Mouse (Mus musculus) stomach, embryonic 15.5 days (tissue): ENCODE measurements around the gene Rnf151. TPM values are rescaled to one million over a fixed set of nuclear protein-coding genes. Genes with fewer than 3 reads are reported as not detected.
A peak's percentile ranks its signal among the peaks of the same experiment; 100 is the strongest.
"Not testable (repeated sequence)": the region's sequence is repeated elsewhere in the genome, so short reads cannot be mapped to it uniquely, and the experiment has no call there.

Experiments
- ATAC-seq: fragments of 200-750 bp; cut with Nextera tagmentation; 2 replicates; pipeline ENCODE4 v1.8.0; 2017; ENCODE audit warnings: low read depth, moderate number of reproducible peaks, moderate TSS enrichment; ENCODE audit not compliant: insufficient read depth, low FRiP score
- H3K27ac ChIP-seq: fragments of 300-500 bp; sonication (generic); 2 replicates; pipeline ENCODE4 v1.5.1; 2015; ENCODE audit warnings: mild to moderate bottlenecking, inconsistent platforms
- H3K27me3 ChIP-seq: fragments of 300-500 bp; sonication (generic); replicated peaks from 2 replicates; pipeline ENCODE4 v1.6.1; 2015; ENCODE audit warnings: inconsistent platforms
- H3K36me3 ChIP-seq: fragments of 300-500 bp; sonication (generic); 2 replicates; pipeline ENCODE4 v1.6.1; 2015; ENCODE audit warnings: inconsistent platforms
- H3K4me1 ChIP-seq: fragments of 300-500 bp; sonication (generic); 2 replicates; pipeline ENCODE4 v1.6.1; 2015; ENCODE audit warnings: inconsistent platforms
- H3K4me2 ChIP-seq: fragments of 300-500 bp; sonication (generic); 2 replicates; pipeline ENCODE4 v1.6.1; 2015; ENCODE audit warnings: mild to moderate bottlenecking, inconsistent platforms
- H3K4me3 ChIP-seq: fragments of 300-500 bp; sonication (generic); replicated peaks from 2 replicates; pipeline ENCODE4 v1.5.1; 2015; ENCODE audit warnings: inconsistent platforms
- H3K9ac ChIP-seq: fragments of 300-500 bp; sonication (generic); 2 replicates; pipeline ENCODE4 v1.6.1; 2015; ENCODE audit warnings: inconsistent platforms
- H3K9me3 ChIP-seq: fragments of 300-500 bp; sonication (generic); 2 replicates; pipeline ENCODE4 v1.6.1; 2016; ENCODE audit warnings: inconsistent platforms
- WGBS: fragments of 180-500 bp; shearing (Covaris S2); methylation state at CpG from one replicate; pipeline ENCODE4 v1.1.7; 2015; 5-methylcytosine and 5-hydroxymethylcytosine counted together
- polyA plus RNA-seq: library from polyadenylated mRNA; unstranded; fragments of >200 nt; fragmentation: Nextera tagmentation; extraction: Ambion mirVana; gene quantifications from 2 replicates; pipeline ENCODE4 v1.2.1, GENCODE M21; 2015

Rnf151 gene
- polyA plus RNA-seq, 1 experiment from 2014 or later, result not detected

DNA sequence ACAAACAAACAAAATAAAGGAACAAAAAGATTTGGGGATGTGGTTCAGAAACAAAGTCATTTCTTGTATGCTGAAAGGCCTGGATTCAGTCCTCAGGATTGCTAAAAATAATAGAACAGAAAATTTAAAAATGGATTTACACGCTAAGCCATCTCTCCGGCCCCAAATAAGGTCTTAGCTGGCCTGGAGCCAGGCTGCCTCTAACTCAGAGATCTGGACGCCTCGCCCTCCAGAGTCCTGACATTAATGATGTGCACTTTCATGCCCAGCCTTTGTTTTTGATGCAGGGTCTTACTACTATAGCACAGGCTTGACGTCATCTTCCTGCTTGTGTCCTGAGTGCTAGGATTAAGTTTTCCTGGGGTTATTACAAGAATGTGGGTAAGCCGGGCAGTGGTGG is 11.2 kb upstream of the Rnf151 start:
- ATAC-seq, result no peak
- H3K36me3 ChIP-seq, result no peaks in the 10 kb centered on the region
- no peak overlapping the region for H3K4me3 ChIP-seq
- no peak overlapping the region for H3K4me2 ChIP-seq
- no peaks in the 10 kb centered on the region for H3K4me1 ChIP-seq
- no peaks in the 10 kb centered on the region for H3K9me3 ChIP-seq
- H3K27ac ChIP-seq, result no peak overlapping the region
- WGBS, result 56% methylated on average over 6 of the region's 6 CpGs
- H3K27me3 ChIP-seq, result no peaks in the 10 kb centered on the region
- H3K9ac ChIP-seq, result no peak overlapping the region

DNA sequence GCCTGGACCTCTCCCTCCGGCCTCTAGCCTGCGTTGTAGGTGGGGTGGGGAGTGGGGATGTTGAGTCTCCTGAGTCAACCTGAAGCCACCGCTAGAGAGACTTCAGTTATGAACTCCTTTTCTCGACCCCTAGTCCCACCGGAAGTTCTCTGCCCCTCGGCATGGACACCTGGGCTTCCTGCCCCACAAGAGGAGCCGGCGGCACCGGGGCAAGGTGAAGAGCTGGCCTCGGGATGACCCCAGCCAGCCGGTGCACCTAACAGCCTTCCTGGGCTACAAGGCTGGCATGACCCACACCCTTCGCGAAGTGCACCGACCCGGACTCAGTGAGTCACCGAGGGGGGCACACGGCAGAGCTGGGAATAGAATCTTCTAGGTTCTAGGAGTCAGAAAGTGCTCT is 10.3 kb upstream of the Rnf151 start:
- 69% methylated on average over 17 of the region's 17 CpGs for WGBS
- Histone ChIP-seq H3K4me3 (no peak overlapping the region), H3K9me3 (no peaks in the 10 kb centered on the region), H3K36me3 (no peaks in the 10 kb centered on the region), H3K4me1 (peaks cover 2% of the 10 kb centered on the region), H3K9ac (no peak overlapping the region), H3K27ac (no peak overlapping the region), H3K4me2 (no peak overlapping the region), H3K27me3 (no peaks in the 10 kb centered on the region)
- ATAC-seq, result no peak

DNA sequence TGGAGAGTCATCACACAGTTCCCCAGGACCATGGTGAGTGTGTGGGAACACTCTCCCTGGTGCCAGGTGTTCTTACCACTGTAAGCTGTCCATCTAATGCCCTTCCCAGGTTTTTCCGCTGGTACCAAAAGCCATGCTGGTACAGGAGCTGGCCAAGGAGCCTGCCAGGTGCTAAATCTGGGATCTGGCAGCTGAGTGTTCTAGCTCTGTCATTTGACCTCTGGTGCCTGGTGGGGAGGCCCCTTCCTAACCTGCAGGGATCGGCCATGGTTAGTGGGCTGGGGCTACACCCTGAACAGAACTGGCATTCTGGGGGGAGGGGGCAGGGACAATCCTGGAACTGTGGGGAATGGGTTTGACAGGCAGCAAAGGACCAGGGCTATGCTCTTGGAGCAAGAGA is 9.8 kb upstream of the Rnf151 start, which contains the start of gene Rpl3l:
Gene Rpl3l, plus strand, starts transcription at position 203 of the 400 bp plus-strand sequence.
- Histone ChIP-seq H3K27me3 (no peaks in the 10 kb centered on the region), H3K4me2 (no peak within 1 kb of the TSS), H3K4me3 (no peak within 1 kb of the TSS), H3K4me1 (peaks cover 6% of the 10 kb centered on the region), H3K9me3 (no peaks in the 10 kb centered on the region), H3K27ac (no peak within 1 kb of the TSS), H3K36me3 (0 out of 2 replicates have a peak, but pooled peaks cover 2% of the 10 kb centered on the region), H3K9ac (no peak within 1 kb of the TSS)
- WGBS, result 63% methylated on average over 2 of the region's 2 CpGs
- no peak for ATAC-seq

DNA sequence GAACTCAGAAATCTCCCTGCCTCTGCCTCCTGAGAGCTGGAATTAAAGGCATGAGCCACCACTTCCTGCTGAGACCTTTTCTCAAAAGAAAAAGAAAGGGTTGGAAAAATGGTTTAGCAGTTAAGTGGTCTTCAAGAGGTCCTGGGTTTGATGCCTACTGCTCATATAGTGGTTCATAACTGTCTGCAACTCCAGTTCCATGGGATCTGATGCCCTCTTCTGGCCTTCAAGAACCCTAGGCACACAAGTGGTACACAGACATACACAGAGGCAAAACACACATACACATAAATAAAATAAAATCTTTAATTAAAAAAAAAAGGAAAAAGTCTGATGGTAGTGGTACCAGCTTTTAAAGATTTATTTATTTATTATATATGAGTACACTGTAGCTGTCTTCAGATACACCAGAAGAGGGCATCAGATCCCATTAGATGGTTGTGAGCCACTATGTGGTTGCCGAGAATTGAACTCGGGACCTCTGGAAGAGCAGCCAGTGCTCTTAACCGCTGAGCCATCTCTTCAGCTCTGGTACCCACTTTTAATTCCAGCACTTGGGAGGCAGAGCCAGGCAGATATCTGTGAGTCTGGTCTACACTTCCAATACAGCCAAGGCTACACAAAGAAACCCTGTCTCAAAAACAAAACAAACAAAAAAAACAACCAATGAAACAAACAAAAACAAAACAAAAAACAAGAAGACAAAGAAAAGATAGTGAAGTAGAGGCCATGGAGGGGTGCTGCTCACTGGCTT is 8.0 kb upstream of the Rnf151 start:
- no peaks in the 10 kb centered on the region for H3K27me3 ChIP-seq
- H3K36me3 ChIP-seq, result peaks cover 14% of the 10 kb centered on the region
- H3K27ac ChIP-seq, result no peak overlapping the region
- H3K4me2 ChIP-seq, result no peak overlapping the region
- ATAC-seq, result no peak
- no peaks in the 10 kb centered on the region for H3K9me3 ChIP-seq
- WGBS, result 76% methylated on average over 3 of the region's 3 CpGs
- peaks cover 20% of the 10 kb centered on the region for H3K4me1 ChIP-seq
- H3K9ac ChIP-seq, result no peak overlapping the region
- no peak overlapping the region for H3K4me3 ChIP-seq

DNA sequence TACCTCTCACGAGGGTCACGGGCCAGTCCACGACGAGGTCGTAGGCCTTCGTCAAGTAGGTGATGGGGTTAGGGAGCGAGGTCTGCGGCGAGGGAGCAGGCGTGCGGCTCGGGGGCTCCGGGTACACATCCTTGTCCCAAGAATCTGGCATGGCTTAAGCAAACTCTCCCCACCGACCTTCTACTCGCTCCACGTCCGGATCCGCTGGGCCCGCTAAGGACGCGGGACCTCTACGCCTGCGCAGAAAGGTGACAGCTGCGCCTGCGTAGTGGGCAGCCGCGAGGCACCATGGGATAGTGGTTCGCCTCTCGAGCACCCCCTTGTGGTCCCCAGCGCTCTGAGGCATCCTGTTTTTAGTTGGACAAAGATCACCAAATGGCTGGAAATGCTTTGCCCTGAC is 6.3 kb upstream of the Rnf151 start, which contains the start of gene Ndufb10:
Gene Ndufb10, minus strand, starts transcription at position 295 of the 400 bp plus-strand sequence.
- ATAC-seq, result peak; percentile 73
- peak within 1 kb of the TSS; percentile 77 for H3K9ac ChIP-seq

DNA sequence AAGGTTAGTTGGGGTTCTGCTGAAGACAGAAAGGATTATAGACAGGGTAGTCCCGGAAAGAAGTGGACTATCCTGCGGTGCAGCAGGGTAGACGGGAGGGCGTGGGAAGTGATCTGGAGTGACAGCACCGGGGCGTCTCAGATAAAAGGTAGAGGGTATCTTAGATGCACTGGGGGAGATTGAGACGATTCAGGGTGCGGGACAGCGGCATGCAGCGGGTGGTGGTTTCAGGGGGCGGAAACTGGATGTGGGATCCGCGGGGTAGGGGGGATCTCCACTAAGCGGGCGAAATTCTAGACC is 6.0 kb upstream of the Rnf151 start:
- H3K9me3 ChIP-seq, result no peaks in the 10 kb centered on the region
- peak overlapping the region; percentile 86 for H3K4me3 ChIP-seq
- no peaks in the 10 kb centered on the region for H3K27me3 ChIP-seq
- peak overlapping the region; percentile 90 for H3K27ac ChIP-seq
- peaks cover 14% of the 10 kb centered on the region for H3K36me3 ChIP-seq
- H3K4me1 ChIP-seq, result peaks cover 20% of the 10 kb centered on the region
- peak; percentile 3; the same call in 1 of the 2 replicates for ATAC-seq
- 0% methylated on average over 15 of the region's 15 CpGs for WGBS
- peak overlapping the region; percentile 80 for H3K4me2 ChIP-seq
- peak overlapping the region; percentile 77 for H3K9ac ChIP-seq

More for the DNA sequence above, 6.3 kb upstream of the Rnf151 start, which contains the start of gene Ndufb10:
- peak within 1 kb of the TSS; percentile 90 for H3K27ac ChIP-seq
- peaks cover 14% of the 10 kb centered on the region for H3K36me3 ChIP-seq
- H3K4me2 ChIP-seq, result peak within 1 kb of the TSS; percentile 80
- H3K4me1 ChIP-seq, result peaks cover 20% of the 10 kb centered on the region
- WGBS, result under 1% methylated on average over 30 of the region's 30 CpGs
- H3K27me3 ChIP-seq, result no peaks in the 10 kb centered on the region
- peak within 1 kb of the TSS; percentile 86 for H3K4me3 ChIP-seq
- no peaks in the 10 kb centered on the region for H3K9me3 ChIP-seq

DNA sequence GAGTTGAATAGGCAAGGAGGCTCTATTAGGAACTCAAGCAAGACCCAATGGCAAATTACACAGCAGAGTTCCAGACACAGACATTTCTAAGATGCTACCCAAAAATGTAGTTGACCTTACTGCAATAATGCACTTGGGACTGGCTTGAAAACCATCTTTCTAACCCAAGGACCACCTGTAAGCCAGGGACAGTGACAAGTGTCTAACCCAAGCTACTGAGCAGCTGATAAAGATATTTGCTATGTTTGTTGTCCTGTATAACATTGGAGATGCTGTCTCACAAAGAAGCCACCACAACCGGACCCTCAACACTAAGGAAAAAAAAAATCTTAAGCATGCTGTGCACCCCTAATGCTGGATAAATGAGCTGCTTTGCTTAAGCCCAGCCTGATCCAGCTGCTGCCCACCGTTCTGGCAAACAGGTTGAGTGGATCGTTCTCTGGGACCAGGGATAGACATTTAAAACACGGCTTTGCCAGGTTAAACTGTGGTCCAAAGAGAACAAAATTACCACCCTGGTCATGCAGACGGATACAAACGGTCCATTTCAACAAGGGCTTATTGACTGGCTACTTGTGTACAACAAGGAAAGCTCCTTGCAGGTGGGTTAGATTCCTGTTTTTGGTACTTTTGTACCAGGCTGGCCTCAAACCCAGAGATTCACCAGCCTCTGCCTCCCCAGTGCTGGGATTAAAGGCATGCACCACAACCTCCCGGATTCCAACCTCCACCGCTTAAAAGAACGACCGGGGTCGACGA is 5.4 kb upstream of the Rnf151 start:
- Histone ChIP-seq H3K4me2 (peak overlapping the region; percentile 80), H3K36me3 (peaks cover 18% of the 10 kb centered on the region), H3K4me1 (peaks cover 20% of the 10 kb centered on the region), H3K9ac (peak overlapping the region; percentile 77), H3K4me3 (peak overlapping the region; percentile 86), H3K9me3 (no peaks in the 10 kb centered on the region), H3K27me3 (no peaks in the 10 kb centered on the region), H3K27ac (peak overlapping the region; percentile 90)
- WGBS, result 2% methylated on average over 12 of the region's 12 CpGs
- no peak for ATAC-seq

DNA sequence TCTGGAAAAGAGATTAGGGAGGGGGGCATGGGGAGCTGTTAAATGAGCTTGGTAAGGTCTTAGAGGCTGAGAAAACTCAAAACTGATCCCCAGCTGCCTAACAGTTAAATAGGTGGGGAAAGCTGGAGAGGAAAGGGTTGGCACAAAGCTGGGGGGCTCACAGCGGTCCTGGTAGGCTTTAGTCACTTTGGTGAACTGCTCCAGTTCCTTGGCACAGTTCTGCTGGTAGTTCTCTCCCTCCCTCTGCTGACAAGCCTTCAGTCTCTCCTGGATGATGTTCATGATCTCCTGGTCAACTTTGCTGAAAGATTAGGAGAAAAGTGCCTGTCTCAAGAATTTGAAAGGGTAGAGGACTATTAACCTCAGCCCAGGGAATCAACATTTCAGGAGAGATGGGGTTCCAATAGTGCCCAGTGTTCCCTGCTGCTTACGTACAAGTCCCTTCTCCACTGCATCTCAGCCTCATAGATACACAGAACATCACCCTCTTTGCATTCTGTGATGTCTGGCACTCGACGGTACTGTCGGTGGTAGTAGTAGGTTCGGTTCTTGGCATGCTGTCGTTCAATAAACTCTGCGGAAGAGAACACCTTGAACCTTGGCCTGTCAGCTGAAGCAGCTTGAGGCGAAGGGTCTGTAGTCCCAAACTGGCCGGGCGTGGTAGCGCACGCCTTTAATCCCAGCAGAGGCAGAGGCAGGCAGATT is 4.5 kb upstream of the Rnf151 start:
- H3K27ac ChIP-seq, result peak overlapping the region; percentile 90; the same call in 1 of the 2 replicates
- WGBS, result 30% methylated on average over 13 of the region's 13 CpGs
- no peaks in the 10 kb centered on the region for H3K27me3 ChIP-seq
- peak overlapping the region; percentile 80 for H3K4me2 ChIP-seq
- no peak overlapping the region for H3K9ac ChIP-seq
- peaks cover 19% of the 10 kb centered on the region for H3K36me3 ChIP-seq
- H3K4me1 ChIP-seq, result peaks cover 20% of the 10 kb centered on the region
- no peaks in the 10 kb centered on the region for H3K9me3 ChIP-seq
- peak overlapping the region; percentile 86; the same call in 1 of the 2 replicates for H3K4me3 ChIP-seq
- no peak for ATAC-seq

DNA sequence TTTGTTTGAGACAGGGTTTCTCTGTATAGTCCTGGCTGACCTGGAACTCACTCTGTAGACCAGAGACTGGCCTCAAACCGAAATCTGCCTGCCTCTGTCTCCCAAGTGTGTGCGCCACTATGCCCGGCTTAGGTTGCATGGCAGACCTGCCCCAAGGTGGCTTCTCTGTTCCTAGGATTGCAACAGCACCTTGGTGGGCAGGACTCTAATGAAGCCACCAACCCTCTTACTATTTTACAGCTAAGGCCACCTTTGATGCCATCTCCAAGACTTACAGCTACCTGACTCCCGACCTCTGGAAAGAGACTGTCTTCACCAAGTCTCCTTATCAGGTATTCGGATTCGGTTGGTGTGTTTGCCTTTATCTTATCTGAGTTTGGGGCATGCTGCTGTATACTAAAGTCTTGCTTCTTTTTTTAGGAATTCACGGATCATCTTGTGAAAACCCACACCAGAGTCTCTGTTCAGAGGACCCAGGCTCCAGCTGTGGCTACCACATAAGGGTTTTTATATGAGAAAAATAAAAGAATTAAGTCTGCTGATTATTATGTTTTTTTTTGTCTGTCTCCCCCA is 3.6 kb upstream of the Rnf151 start:
- peaks cover 19% of the 10 kb centered on the region for H3K36me3 ChIP-seq
- H3K4me2 ChIP-seq, result peak overlapping the region; percentile 80
- ATAC-seq, H3K27me3 ChIP-seq, H3K9me3 ChIP-seq: not testable (repeated sequence)
- H3K9ac ChIP-seq, result peak overlapping the region; percentile 41
- WGBS, result 44% methylated on average over 7 of the region's 7 CpGs
- H3K4me1 ChIP-seq, result peaks cover 20% of the 10 kb centered on the region
- peak overlapping the region; percentile 90 for H3K4me3 ChIP-seq
- peak overlapping the region; percentile 26; the same call in 1 of the 2 replicates for H3K27ac ChIP-seq

DNA sequence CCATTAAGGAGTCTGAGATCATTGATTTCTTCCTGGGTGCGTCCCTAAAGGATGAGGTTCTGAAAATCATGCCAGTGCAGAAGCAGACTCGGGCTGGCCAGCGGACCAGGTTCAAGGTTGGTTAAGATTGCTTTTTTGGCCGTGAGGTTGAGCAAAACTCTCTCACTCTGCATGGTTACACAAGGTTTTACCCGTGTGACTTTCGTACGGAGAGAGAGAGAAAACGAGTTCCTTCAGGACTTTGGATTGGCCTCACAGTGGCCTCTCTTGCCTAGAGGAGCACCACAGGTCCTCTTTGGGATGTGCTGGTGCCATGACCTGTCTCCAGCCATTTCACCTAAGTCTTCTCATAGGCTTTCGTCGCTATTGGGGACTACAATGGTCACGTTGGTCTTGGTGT is 2.8 kb upstream of the Rnf151 start:
- H3K27me3 ChIP-seq, ATAC-seq, H3K9me3 ChIP-seq: not testable (repeated sequence)
- Histone ChIP-seq H3K4me1 (peaks cover 20% of the 10 kb centered on the region), H3K4me2 (peak overlapping the region; percentile 80), H3K27ac (peak overlapping the region; percentile 83; the same call in 1 of the 2 replicates), H3K9ac (peak overlapping the region; percentile 80), H3K4me3 (peak overlapping the region; percentile 90), H3K36me3 (peaks cover 23% of the 10 kb centered on the region)
- under 1% methylated on average over 11 of the region's 11 CpGs for WGBS

DNA sequence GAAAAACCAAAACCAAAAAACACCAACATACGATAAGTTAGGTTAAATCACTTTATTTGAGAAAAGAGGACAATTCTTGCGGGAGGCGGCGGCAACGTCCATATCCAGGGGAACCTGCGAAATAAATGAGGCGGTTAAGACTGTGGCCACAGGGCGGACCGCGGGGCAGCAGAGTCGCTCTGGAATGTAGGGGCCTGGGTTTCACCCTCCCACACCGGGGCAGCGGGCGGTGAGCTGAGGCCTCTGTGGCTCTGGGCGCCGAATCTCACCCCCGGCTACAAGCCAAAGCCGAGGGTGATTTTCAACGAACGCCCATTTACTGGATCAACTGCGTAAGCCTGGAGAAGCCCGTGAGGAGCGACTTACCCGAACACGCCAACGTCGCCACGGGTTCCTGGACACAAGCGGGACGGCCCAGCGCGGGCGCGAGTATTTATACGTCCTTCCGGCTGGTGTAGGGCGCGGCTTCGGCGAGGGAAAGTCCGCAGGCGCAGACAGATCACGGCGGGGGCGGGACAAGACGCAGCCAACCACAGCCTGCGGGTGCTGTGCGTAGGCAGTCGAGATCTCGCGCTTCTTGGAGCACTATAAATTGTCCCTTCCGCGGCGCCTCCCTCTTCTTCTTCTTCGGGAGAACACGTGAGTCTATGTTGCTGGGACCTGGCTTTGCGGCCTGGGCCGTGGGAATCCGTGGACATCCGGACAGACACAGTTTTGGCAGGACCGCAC is 1.8 kb upstream of the Rnf151 start:
- WGBS, result under 1% methylated on average over 61 of the region's 61 CpGs
- peaks cover 25% of the 10 kb centered on the region for H3K36me3 ChIP-seq
- H3K9me3 ChIP-seq, result no peaks in the 10 kb centered on the region
- peak overlapping the region; percentile 80 for H3K4me2 ChIP-seq
- no peaks in the 10 kb centered on the region for H3K27me3 ChIP-seq
- ATAC-seq, result peak; percentile 97
- peaks cover 20% of the 10 kb centered on the region for H3K4me1 ChIP-seq
- H3K9ac ChIP-seq, result peak overlapping the region; percentile 96
- H3K27ac ChIP-seq, result peak overlapping the region; percentile 83
- H3K4me3 ChIP-seq, result peak overlapping the region; percentile 90
